Mouse (Mus musculus): ENCODE measurements around the gene Rreb1. TPM values are rescaled to one million over a fixed set of nuclear protein-coding genes. Genes with fewer than 3 reads are reported as not detected.

The Rreb1 gene
- polyA plus RNA-seq, 1 experiment from 2014 or later, result 9.0 TPM

DNA sequence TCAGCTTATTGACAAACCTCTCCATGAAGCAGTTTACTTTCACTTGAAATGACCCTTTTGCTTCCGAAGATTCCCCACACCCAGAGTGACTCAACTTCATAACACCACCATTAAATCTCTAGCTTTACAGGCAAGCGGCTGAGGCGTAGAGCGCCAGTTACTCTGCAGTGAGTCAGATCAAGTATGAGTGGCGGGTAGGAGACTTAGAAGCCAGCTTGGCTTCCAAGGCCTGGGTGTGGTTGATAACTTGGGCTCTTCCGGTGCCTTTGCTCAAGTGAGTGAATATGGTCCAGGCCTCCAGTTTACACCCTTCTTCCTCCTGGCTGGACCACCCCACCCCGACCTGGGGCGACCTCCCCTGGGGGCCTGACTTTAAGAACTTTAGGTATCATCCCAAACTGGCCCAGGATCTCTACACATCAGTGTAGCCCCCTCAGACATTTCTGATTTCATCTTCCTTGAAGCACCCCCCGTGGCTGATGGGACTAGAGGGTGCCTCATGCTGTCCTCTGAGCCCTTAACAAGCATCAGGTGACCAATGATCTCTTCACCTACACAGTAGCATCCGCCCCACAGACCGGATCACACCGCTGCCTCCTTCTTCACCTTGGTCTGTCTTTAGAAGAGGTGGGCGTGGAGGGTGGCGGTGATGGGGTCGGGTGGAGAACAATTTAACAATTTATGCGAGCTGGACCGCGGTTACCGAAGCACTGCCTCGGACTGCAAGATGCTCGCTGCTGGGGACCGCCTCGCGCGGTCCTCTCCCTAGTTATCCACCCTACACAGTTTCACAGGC, 651 bp upstream of the Rreb1 start:
- Histone ChIP-seq H3K4me1 (replicated peaks; ENCODE audit: insufficient read depth, low read length) (peaks cover 6% of the 10 kb centered on the region; the same call in 1 of the 2 replicates), H3K27ac (no peak overlapping the region), H3K4me2 (ENCODE audit: low read length) (peak overlapping the region; percentile 100), H3K9ac (ENCODE audit: low read depth, low read length) (peak overlapping the region; percentile 58), H3K4me3 (replicated peaks; ENCODE audit: low read depth, low read length) (peak overlapping the region; percentile 52), H3K9me3 (replicated peaks; ENCODE audit: low read length) (no peaks in the 10 kb centered on the region), H3K36me3 (ENCODE audit: insufficient read depth, low read length) (no peaks in the 10 kb centered on the region), H3K27me3 (ENCODE audit: insufficient read depth, low read length) (no peaks in the 10 kb centered on the region)
- DNase-seq (ENCODE audit: low spot score), result no peak
- no peak for ATAC-seq (replicated peaks; ENCODE audit: low FRiP score, low read depth)
- 24% methylated on average over 25 of the region's 25 CpGs for WGBS
- TF ChIP-seq CTCF (IDR thresholded peaks at IDR 0.05; ENCODE audit: low read depth), result no peak

- no peaks in the 10 kb centered on the region for H3K9me3 ChIP-seq (replicated peaks; ENCODE audit: low read length)
- H3K36me3 ChIP-seq (ENCODE audit: insufficient read depth, low read length), result no peaks in the 10 kb centered on the region
- H3K4me3 ChIP-seq (replicated peaks; ENCODE audit: low read depth, low read length), result peak overlapping the region; percentile 52
- H3K9ac ChIP-seq (ENCODE audit: low read depth, low read length), result peak overlapping the region; percentile 58
- H3K4me1 ChIP-seq (replicated peaks; ENCODE audit: insufficient read depth, low read length), result peaks cover 6% of the 10 kb centered on the region; the same call in 1 of the 2 replicates
- H3K4me2 ChIP-seq (ENCODE audit: low read length), result peak overlapping the region; percentile 100
- TF ChIP-seq CTCF (IDR thresholded peaks at IDR 0.05; ENCODE audit: low read depth), result no peak
- H3K27ac ChIP-seq, result 0 out of 2 replicates have a peak overlapping the region, but pooled peaks have one; percentile 6
- DNase-seq (ENCODE audit: low spot score) (peak; percentile 59), ATAC-seq (replicated peaks; ENCODE audit: low FRiP score, low read depth) (peak; percentile 77)
- H3K27me3 ChIP-seq (ENCODE audit: insufficient read depth, low read length), result no peaks in the 10 kb centered on the region
- 1% methylated on average over 32 of the region's 33 CpGs for WGBS
These were observed 513 bp downstream of the Rreb1 start for GRCm38 (mm10) chr13:37778594-37779231.

GRCm38 (mm10) chr13:37779251-37779667, 1.1 kb downstream of the Rreb1 start:
- Histone ChIP-seq H3K4me3 (replicated peaks; ENCODE audit: low read depth, low read length) (peak overlapping the region; percentile 52), H3K27me3 (ENCODE audit: insufficient read depth, low read length) (no peaks in the 10 kb centered on the region), H3K36me3 (ENCODE audit: insufficient read depth, low read length) (no peaks in the 10 kb centered on the region), H3K9me3 (replicated peaks; ENCODE audit: low read length) (no peaks in the 10 kb centered on the region), H3K9ac (ENCODE audit: low read depth, low read length) (peak overlapping the region; percentile 58; the same call in 1 of the 2 replicates), H3K4me2 (ENCODE audit: low read length) (peak overlapping the region; percentile 100), H3K27ac (0 out of 2 replicates have a peak overlapping the region, but pooled peaks have one; percentile 6), H3K4me1 (replicated peaks; ENCODE audit: insufficient read depth, low read length) (peaks cover 6% of the 10 kb centered on the region; the same call in 1 of the 2 replicates)
- no peak for ATAC-seq (replicated peaks; ENCODE audit: low FRiP score, low read depth)
- DNase-seq (ENCODE audit: low spot score), result peak; percentile 16
- WGBS, result 10% methylated on average over 9 of the region's 9 CpGs
- TF ChIP-seq CTCF (IDR thresholded peaks at IDR 0.05; ENCODE audit: low read depth), result no peak

GRCm38 (mm10) chr13:37781557-37781956, 3.4 kb downstream of the Rreb1 start:
- WGBS, result 71% methylated on average over 2 of the region's 2 CpGs
- Histone ChIP-seq H3K4me1 (replicated peaks; ENCODE audit: insufficient read depth, low read length) (peaks cover 6% of the 10 kb centered on the region; the same call in 1 of the 2 replicates), H3K4me2 (ENCODE audit: low read length) (no peak overlapping the region), H3K27me3 (ENCODE audit: insufficient read depth, low read length) (no peaks in the 10 kb centered on the region), H3K9ac (ENCODE audit: low read depth, low read length) (no peak overlapping the region), H3K4me3 (replicated peaks; ENCODE audit: low read depth, low read length) (no peak overlapping the region), H3K27ac (no peak overlapping the region), H3K36me3 (ENCODE audit: insufficient read depth, low read length) (no peaks in the 10 kb centered on the region), H3K9me3 (replicated peaks; ENCODE audit: low read length) (no peaks in the 10 kb centered on the region)
- no peak for TF ChIP-seq CTCF (IDR thresholded peaks at IDR 0.05; ENCODE audit: low read depth)
- no peak for ATAC-seq (replicated peaks; ENCODE audit: low FRiP score, low read depth)
- no peak for DNase-seq (ENCODE audit: low spot score)

DNA sequence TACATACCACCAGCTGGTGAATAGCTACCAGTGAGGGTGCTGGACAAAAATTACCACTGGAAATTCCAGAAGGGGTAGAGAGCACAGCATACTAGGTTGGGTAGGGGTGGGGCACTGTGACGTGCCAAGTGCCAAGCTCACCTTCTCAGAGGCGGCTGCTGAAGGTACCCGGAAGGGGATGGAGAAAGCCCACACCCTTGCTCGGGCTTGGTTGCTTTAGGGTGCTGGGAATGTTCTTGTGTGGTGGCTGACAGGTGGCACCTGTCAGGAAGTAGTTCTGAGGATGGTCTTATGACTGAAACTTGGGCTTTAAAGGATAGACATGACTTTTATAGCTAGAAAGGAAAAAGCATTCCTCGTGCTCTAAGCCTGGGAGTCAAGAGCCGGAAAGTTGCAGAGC, 3.9 kb downstream of the Rreb1 start:
- Histone ChIP-seq H3K4me1 (replicated peaks; ENCODE audit: insufficient read depth, low read length) (peaks cover 6% of the 10 kb centered on the region; the same call in 1 of the 2 replicates), H3K27me3 (ENCODE audit: insufficient read depth, low read length) (no peaks in the 10 kb centered on the region), H3K9me3 (replicated peaks; ENCODE audit: low read length) (no peaks in the 10 kb centered on the region), H3K27ac (no peak overlapping the region), H3K36me3 (ENCODE audit: insufficient read depth, low read length) (no peaks in the 10 kb centered on the region), H3K4me2 (ENCODE audit: low read length) (no peak overlapping the region), H3K4me3 (replicated peaks; ENCODE audit: low read depth, low read length) (no peak overlapping the region), H3K9ac (ENCODE audit: low read depth, low read length) (no peak overlapping the region)
- DNase-seq (ENCODE audit: low spot score) (no peak), ATAC-seq (replicated peaks; ENCODE audit: low FRiP score, low read depth) (no peak)
- 82% methylated on average over 6 of the region's 6 CpGs for WGBS
- no peak for TF ChIP-seq CTCF (IDR thresholded peaks at IDR 0.05; ENCODE audit: low read depth)

- Histone ChIP-seq H3K9ac (ENCODE audit: low read depth, low read length) (no peak overlapping the region), H3K4me1 (replicated peaks; ENCODE audit: insufficient read depth, low read length) (no peaks in the 10 kb centered on the region; the same call in 1 of the 2 replicates), H3K36me3 (ENCODE audit: insufficient read depth, low read length) (no peaks in the 10 kb centered on the region), H3K9me3 (replicated peaks; ENCODE audit: low read length) (no peaks in the 10 kb centered on the region), H3K4me2 (ENCODE audit: low read length) (no peak overlapping the region), H3K4me3 (replicated peaks; ENCODE audit: low read depth, low read length) (no peak overlapping the region), H3K27ac (no peak overlapping the region), H3K27me3 (ENCODE audit: insufficient read depth, low read length) (no peaks in the 10 kb centered on the region)
- DNase-seq (ENCODE audit: low spot score) (no peak), ATAC-seq (replicated peaks; ENCODE audit: low FRiP score, low read depth) (no peak)
- 91% methylated on average over 6 of the region's 6 CpGs for WGBS
- TF ChIP-seq CTCF (IDR thresholded peaks at IDR 0.05; ENCODE audit: low read depth), result no peak
These were observed 5.5 kb downstream of the Rreb1 start for GRCm38 (mm10) chr13:37783676-37784075.
